Mouse (Mus musculus): ENCODE measurements at regions not wholly inside any gene's neighbourhood (a gene's known extent, or its start where the extent isn't known, plus 50 kb on each side); places are given as distances from the start of the nearest gene placed in this dataset.

- TF ChIP-seq CTCF (IDR thresholded peaks at IDR 0.05; ENCODE audit: extremely low read depth, insufficient read depth, insufficient read length, insufficient replicate concordance): no peak
- no peak for TF ChIP-seq POLR2A (IDR thresholded peaks at IDR 0.05; ENCODE audit: low read depth, low read length)
Observed at GRCm38 (mm10) chr13:84569371-84569770, 347.3 kb downstream of the Tmem161b start.
